Mouse (Mus musculus) activated CD4-positive, CD25-positive, alpha-beta regulatory T cell, adult 4 months (primary cell): ENCODE measurements around the gene Gjb1. TPM values are rescaled to one million over a fixed set of nuclear protein-coding genes. Genes with fewer than 3 reads are reported as not detected.

Experiments used
- ATAC-seq: one replicate; pipeline ENCODE4 v1.8.0; 2017
- polyA plus RNA-seq, 2 experiments: library from polyadenylated mRNA; unstranded; fragments of 100-300 nt; shearing (Covaris generic); gene quantifications; one replicate each; pipeline ENCODE4 v1.2.1; 2017

The Gjb1 gene
- polyA plus RNA-seq, 2 experiments from 2014 or later, result not detected

GRCm38 (mm10) chrX:101418946-101419724, 43.0 kb downstream of the Gjb1 start:
- ATAC-seq, result peak; percentile 25

- ATAC-seq, result peak; percentile 93
Measured at GRCm38 (mm10) chrX:101419725-101420699, 43.8 kb downstream of the Gjb1 start.

- no peak for ATAC-seq
Measured at GRCm38 (mm10) chrX:101420700-101421095, 44.5 kb downstream of the Gjb1 start, which contains the start of gene Zmym3. TSS of gene Zmym3 (minus strand) at chrX:101420849.

- no peak for ATAC-seq
Measured at GRCm38 (mm10) chrX:101423462-101423861, 47.3 kb downstream of the Gjb1 start.

- no peak for ATAC-seq
Measured at GRCm38 (mm10) chrX:101427774-101428173, 51.6 kb downstream of the Gjb1 start.

- ATAC-seq, result no peak
Measured at GRCm38 (mm10) chrX:101428785-101429141, 52.6 kb downstream of the Gjb1 start.

- ATAC-seq, result peak; percentile 89
Measured at GRCm38 (mm10) chrX:101429142-101429949, 53.2 kb downstream of the Gjb1 start, which contains the start of gene Nono. TSS of gene Nono (plus strand) at chrX:101429318.

GRCm38 (mm10) chrX:101429976-101430375, 53.8 kb downstream of the Gjb1 start:
- ATAC-seq, result peak; percentile 9

Other genes with a start within 250 kb of the Gjb1 start
- 10 to 100 TPM; 53.4 to 57.9 TPM for gene Snx12, start 153.8 kb upstream of the Gjb1 start, polyA plus RNA-seq
- gene Foxo4, start 121.8 kb upstream of the Gjb1 start, polyA plus RNA-seq, result 1 to 10 TPM; 3.5 to 4.3 TPM
- gene Gm614, start 112.4 kb upstream of the Gjb1 start, polyA plus RNA-seq, result 1 to 10 TPM; 2.8 to 3.5 TPM
- 1,000 to 10,000 TPM; 1,410 to 1,592 TPM for gene Il2rg, start 108.1 kb upstream of the Gjb1 start, polyA plus RNA-seq
- gene Gm20489, start 107.4 kb upstream of the Gjb1 start, polyA plus RNA-seq, result not detected
- gene Med12, start 102.3 kb upstream of the Gjb1 start, polyA plus RNA-seq, result 10 to 100 TPM; 61.4 to 95.8 TPM
- under 1 TPM in 1 of 2 experiments, not detected in 1; 0.33 TPM for gene Nlgn3, start 77.2 kb upstream of the Gjb1 start, polyA plus RNA-seq
- gene Zmym3, start 44.5 kb downstream of the Gjb1 start, polyA plus RNA-seq, result 10 to 100 TPM in 1 of 2 experiments, 1 to 10 TPM in 1; 9.2 to 15.3 TPM
- 100 to 1,000 TPM; 322 to 342 TPM for gene Nono, start 52.9 kb downstream of the Gjb1 start, polyA plus RNA-seq
- gene Itgb1bp2, start 72.7 kb downstream of the Gjb1 start, polyA plus RNA-seq, result 1 to 10 TPM in 1 of 2 experiments, under 1 TPM in 1; 0.61 to 1.0 TPM
- gene Taf1, start 156.4 kb downstream of the Gjb1 start, polyA plus RNA-seq, result 10 to 100 TPM; 20.9 to 24.0 TPM